In the genomic region with DNA sequence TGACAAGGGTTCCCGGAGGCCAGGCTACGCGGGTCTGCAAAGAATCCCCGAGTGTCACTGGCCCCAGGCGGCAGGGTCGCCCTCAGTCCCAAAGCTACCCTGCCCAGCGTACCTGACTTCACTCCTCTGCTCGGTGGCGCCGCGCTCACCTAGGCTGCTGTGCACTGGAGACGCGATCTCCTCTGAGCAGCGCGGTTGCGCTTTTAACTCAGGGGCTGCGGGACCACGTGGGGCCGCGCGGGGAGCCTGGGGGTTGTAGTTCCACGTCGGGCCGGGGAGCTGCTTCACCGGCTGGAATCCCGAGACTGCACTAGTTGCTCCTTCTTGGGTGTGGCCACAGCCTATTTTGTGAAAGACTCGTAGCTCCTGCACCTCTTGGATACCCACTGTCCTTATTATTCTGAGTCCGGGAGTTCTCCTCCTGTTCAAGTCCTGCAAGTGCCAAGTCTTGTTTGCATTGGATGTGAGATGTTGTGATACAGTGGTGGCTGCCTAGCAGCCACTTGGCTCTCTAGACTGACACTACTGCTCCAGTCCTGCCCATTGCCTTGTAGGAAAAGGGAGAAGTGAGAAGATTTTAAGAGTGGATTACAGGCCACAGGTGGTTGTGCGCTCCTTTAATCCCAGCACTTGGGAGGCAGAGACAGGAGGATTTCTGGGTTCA, we compare ENCODE assay signal across 8 mouse cellular contexts. TPM values are rescaled to one million over a fixed set of nuclear protein-coding genes. Genes with fewer than 3 reads are reported as not detected.
DNase-seq lines count a peak whose midpoint lies in the region; ATAC-seq and TF ChIP-seq lines count a peak whose summit lies in the region.

A gene (minus strand): TSS at position 510 of the 664 bp plus-strand sequence.

- no peaks in the 10 kb centered on the region for H3K36me3 ChIP-seq in E14TG2a.4 (ENCODE audit: insufficient read depth, low read length)
- H3K36me3 ChIP-seq in lung, postnatal 0 days (ENCODE audit: insufficient read depth, low read length) = no peaks in the 10 kb centered on the region

- H3K27me3 ChIP-seq in E14TG2a.4 (ENCODE audit: insufficient read depth, low read length) = peaks cover 20% of the 10 kb centered on the region; the same call in 1 of the 2 replicates
- H3K27me3 ChIP-seq in lung, postnatal 0 days (replicated peaks; ENCODE audit: insufficient read depth, low read length) = no peaks in the 10 kb centered on the region

- peaks cover 24% of the 10 kb centered on the region for H3K4me1 ChIP-seq in E14TG2a.4 (replicated peaks; ENCODE audit: low read depth, low read length)
- no peaks in the 10 kb centered on the region for H3K4me1 ChIP-seq in lung, postnatal 0 days (ENCODE audit: insufficient read depth, low read depth, low read length)

- no peak for TF ChIP-seq CTCF in E14TG2a.4 (conservative IDR thresholded peaks at IDR 0.05; ENCODE audit: low read length)
- TF ChIP-seq CTCF in lung, postnatal 0 days (IDR thresholded peaks at IDR 0.05) = peak; percentile 14; the same call in 1 of the 2 replicates

- no peak for TF ChIP-seq EP300 in lung, postnatal 0 days (IDR thresholded peaks at IDR 0.05)

- peak; percentile 89 to 90 for ATAC-seq in hematopoietic stem cell, adult 5-6 weeks (replicated peaks in 1 of 2; ENCODE audit: insufficient read depth in 1 of 2, low FRiP score in 2 of 2, low TSS enrichment in 1 of 2, low read depth in 1 of 2, poor library complexity in 2 of 2, severe bottlenecking in 2 of 2)
- peak; percentile 93 for ATAC-seq in lung, postnatal 0 days

- H3K9me3 ChIP-seq in E14TG2a.4 (ENCODE audit: low read length) = no peaks in the 10 kb centered on the region
- no peaks in the 10 kb centered on the region for H3K9me3 ChIP-seq in lung, postnatal 0 days (ENCODE audit: low read length)

- no peak within 1 kb of the TSS for H3K27ac ChIP-seq in lung, postnatal 0 days (ENCODE audit: low read length)

- peak within 1 kb of the TSS; percentile 54 for H3K4me2 ChIP-seq in lung, postnatal 0 days (replicated peaks; ENCODE audit: low read depth, low read length)

- DNase-seq in cerebellum, adult 9-10 months = peak; percentile 13
- DNase-seq in frontal cortex, adult 2 months (ENCODE audit: extremely low spot score in 1 of 2, low spot score in 1 of 2) = peak; percentile 38 to 85
- peak; percentile 73 to 81 for DNase-seq in layer of hippocampus, postnatal 10 days (ENCODE audit: low spot score in 2 of 2)
- peak; percentile 70 for DNase-seq in lung, postnatal 0 days (ENCODE audit: low spot score)
- peak; percentile 54 for DNase-seq in ovary, postnatal 10 days (ENCODE audit: low spot score)
- DNase-seq in thymus, postnatal 14 days = peak; percentile 85

- no peak within 1 kb of the TSS for H3K9ac ChIP-seq in lung, postnatal 0 days (replicated peaks; ENCODE audit: low read depth)

- peak within 1 kb of the TSS; percentile 75 for H3K4me3 ChIP-seq in E14TG2a.4 (replicated peaks; ENCODE audit: low read length)
- H3K4me3 ChIP-seq in lung, postnatal 0 days (ENCODE audit: low read depth, low read length) = peak within 1 kb of the TSS; percentile 41

- 5% methylated on average over 29 of the region's 29 CpGs for WGBS in lung, postnatal 0 days

RNA-seq across cellular contexts. Expression of the gene that starts here (rescaled TPM):
- polyA plus RNA-seq in frontal cortex, adult 2 months (2012; rRNA removed) = 3.5 and 4.6 TPM in 2 replicates
- total RNA-seq in hematopoietic stem cell, adult 5-6 weeks (2017) = 17.2 and 26.1 TPM in 2 replicates
- 1 to 10 TPM; 6.6 TPM for total RNA-seq in layer of hippocampus, postnatal 10 days (2021)
- polyA plus RNA-seq in lung, postnatal 0 days (2015; fragmentation: Nextera tagmentation; extraction: Ambion mirVana) = 4.0 and 4.9 TPM in 2 replicates

Comparison
In these comparisons a context has a peak if more than half of its experiments do, and no peak if none do; other contexts are left out.
1. DNase-seq: peak in every context shown above with its lines; median percentile 85 in thymus, postnatal 14 days; 77 in layer of hippocampus, postnatal 10 days; 70 in lung, postnatal 0 days; 62 in frontal cortex, adult 2 months; 54 in ovary, postnatal 10 days; 13 in cerebellum, adult 9-10 months.